Mouse (Mus musculus): ENCODE measurements around the gene Sept14. TPM values are rescaled to one million over a fixed set of nuclear protein-coding genes. Genes with fewer than 3 reads are reported as not detected.
A peak's percentile ranks its signal among the peaks of the same experiment; 100 is the strongest.

Sept14 gene
- polyA plus RNA-seq (2014; fragmentation: Nextera tagmentation; extraction: Ambion mirVana): not detected in 2 replicates

DNA sequence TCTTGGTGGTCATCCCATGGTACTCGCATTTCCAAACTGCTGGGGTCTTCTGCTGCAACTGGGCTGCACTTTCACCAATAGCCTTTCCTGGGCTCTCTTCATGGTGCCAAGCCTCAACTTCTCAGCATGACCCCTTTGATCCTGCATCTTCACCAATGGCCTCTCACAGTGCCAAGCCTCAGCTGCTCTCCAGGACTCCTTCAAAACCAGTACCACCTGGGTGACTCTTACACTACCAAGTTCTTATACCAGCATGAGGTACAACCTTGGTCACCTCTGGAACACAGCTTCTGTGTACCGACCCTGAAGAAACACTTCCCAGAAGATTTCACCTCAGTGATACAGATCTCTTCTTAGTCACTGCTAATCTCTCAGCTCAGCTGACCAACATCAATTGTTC, at the start of gene Sept14:
Sept14 (minus strand) TSS at position 101 of the 400 bp plus-strand sequence.
- Histone ChIP-seq H3K4me1 (ENCODE audit: insufficient read depth) (no peaks in the 10 kb centered on the region), H3K27ac (ENCODE audit: low read depth) (no peak within 1 kb of the TSS), H3K4me2 (no peak within 1 kb of the TSS), H3K9ac (no peak within 1 kb of the TSS), H3K27me3 (ENCODE audit: insufficient read depth, low read length) (no peaks in the 10 kb centered on the region), H3K36me3 (ENCODE audit: insufficient read depth) (no peaks in the 10 kb centered on the region), H3K9me3 (ENCODE audit: low read depth, low read length) (no peaks in the 10 kb centered on the region), H3K4me3 (ENCODE audit: low read depth, low read length) (no peak within 1 kb of the TSS)
- DNase-seq: no peak
- WGBS: 52% methylated on average over 2 of the region's 2 CpGs
- ATAC-seq (ENCODE audit: insufficient read depth): no peak
- no peak for TF ChIP-seq CTCF (IDR thresholded peaks at IDR 0.05; ENCODE audit: low read depth)

DNA sequence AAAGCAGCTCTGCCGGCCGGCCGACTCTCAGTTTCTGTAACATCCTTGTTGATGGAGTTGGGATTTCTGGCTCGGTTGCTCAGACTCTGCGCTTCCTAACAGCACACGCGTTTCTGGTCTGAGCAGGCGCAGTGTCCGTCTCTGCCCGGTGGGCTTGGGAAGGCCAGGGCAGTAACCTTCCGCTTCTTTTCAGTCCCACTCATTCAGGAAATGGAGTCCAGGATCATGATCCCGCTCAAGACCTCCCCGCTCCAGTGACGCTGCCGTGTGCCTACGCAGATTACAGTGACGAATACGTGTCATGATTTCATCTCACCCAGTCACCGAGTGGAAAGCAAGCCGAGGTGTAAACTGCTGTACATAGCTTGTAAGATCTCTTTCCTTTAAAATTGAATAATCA, 48.6 kb upstream of the Sept14 start:
- Histone ChIP-seq H3K36me3 (ENCODE audit: insufficient read depth) (peaks cover 26% of the 10 kb centered on the region), H3K4me1 (ENCODE audit: insufficient read depth) (no peaks in the 10 kb centered on the region), H3K4me3 (ENCODE audit: low read depth, low read length) (no peak overlapping the region), H3K27me3 (ENCODE audit: insufficient read depth, low read length) (no peaks in the 10 kb centered on the region), H3K4me2 (no peak overlapping the region), H3K9me3 (ENCODE audit: low read depth, low read length) (no peaks in the 10 kb centered on the region), H3K27ac (ENCODE audit: low read depth) (no peak overlapping the region), H3K9ac (no peak overlapping the region)
- ATAC-seq (ENCODE audit: insufficient read depth): no peak
- no peak for TF ChIP-seq CTCF (IDR thresholded peaks at IDR 0.05; ENCODE audit: low read depth)
- no peak for DNase-seq
- 91% methylated on average over 20 of the region's 20 CpGs for WGBS

DNA sequence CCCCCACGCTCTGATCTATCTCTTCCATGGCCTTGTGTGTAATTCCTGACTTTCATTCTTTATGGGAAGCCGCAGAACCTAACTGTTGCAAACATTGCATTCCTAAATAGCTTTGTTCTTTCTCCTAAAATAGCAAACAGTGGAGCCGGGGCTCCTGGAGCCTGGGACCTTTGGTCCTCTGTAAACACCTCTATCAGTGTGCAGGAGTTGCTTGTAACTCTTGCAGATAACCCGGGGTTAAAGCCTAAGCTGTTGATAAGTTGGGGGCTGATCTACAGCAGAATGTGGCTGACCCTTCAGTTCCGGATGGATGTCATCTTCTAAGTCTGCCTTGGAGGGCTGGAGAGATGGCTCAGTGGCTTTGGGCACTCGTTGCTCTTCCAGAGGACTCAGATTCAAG, 35.7 kb upstream of the Sept14 start:
- no peak overlapping the region for H3K9ac ChIP-seq

DNA sequence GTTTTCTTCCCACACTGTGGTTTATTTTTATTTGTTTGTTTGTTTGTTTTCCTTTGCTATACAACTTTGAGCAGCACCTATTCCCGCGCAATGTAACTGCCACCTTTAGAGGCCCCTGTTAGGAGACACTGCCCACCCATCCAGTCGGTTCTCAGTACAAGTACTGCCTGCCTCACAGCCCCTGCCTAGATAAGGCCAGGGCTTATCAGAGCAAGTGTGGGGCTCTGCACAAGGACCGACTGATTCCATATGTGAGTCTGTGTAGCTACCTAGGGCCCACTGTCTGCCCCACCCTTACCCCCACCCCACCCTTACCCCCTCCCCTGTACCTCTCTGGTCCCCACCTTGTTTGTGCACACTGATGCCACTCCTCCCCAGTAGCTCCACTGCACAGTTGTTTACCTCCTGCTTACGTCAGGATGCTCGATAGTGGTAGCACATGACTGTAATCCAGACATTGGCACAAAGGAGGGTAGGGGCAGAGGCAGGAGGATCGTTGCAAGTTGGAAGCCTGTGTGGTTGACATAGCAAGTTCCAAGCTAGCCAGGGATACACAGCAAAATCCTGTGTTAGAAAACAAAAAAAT, 34.7 kb upstream of the Sept14 start:
- H3K36me3 ChIP-seq (ENCODE audit: insufficient read depth): peaks cover 28% of the 10 kb centered on the region; the same call in 1 of the 2 replicates
- no peak for ATAC-seq (ENCODE audit: insufficient read depth)

More for the DNA sequence above, 35.7 kb upstream of the Sept14 start:
- H3K4me1 ChIP-seq (ENCODE audit: insufficient read depth): no peaks in the 10 kb centered on the region
- no peak for DNase-seq
- H3K9me3 ChIP-seq (ENCODE audit: low read depth, low read length): no peaks in the 10 kb centered on the region
- WGBS: 13% methylated on average over 6 of the region's 6 CpGs
- no peak overlapping the region for H3K4me2 ChIP-seq
- no peak for TF ChIP-seq CTCF (IDR thresholded peaks at IDR 0.05; ENCODE audit: low read depth)
- H3K36me3 ChIP-seq (ENCODE audit: insufficient read depth): peaks cover 38% of the 10 kb centered on the region; the same call in 1 of the 2 replicates
- no peak overlapping the region for H3K27ac ChIP-seq (ENCODE audit: low read depth)
- no peaks in the 10 kb centered on the region for H3K27me3 ChIP-seq (ENCODE audit: insufficient read depth, low read length)
- H3K4me3 ChIP-seq (ENCODE audit: low read depth, low read length): no peak overlapping the region
- ATAC-seq (ENCODE audit: insufficient read depth): no peak

DNA sequence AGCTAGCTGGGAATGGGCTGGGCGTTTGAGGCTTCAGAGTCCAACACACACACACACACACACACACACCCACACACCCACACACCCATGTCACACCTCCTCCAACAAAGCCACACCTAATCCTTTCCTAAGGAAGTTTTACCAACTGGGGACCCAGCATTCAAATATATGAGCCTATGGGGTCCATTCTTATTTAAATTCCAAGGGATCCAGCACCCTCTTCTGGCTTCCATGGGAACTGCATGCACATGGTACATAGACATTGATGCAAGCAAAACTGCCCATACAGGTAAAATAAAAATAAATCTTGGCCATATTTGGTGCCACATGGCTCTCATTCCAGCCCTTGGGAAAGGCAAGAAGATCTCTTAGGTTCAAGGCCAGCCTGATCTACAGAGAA, 32.7 kb upstream of the Sept14 start:
- DNase-seq: peak; percentile 75
- peaks cover 17% of the 10 kb centered on the region; the same call in 1 of the 2 replicates for H3K36me3 ChIP-seq (ENCODE audit: insufficient read depth)
- WGBS: 83% methylated on average over 1 of the region's 1 CpGs

More for the DNA sequence above, 34.7 kb upstream of the Sept14 start:
- Histone ChIP-seq H3K4me3 (ENCODE audit: low read depth, low read length) (no peak overlapping the region), H3K4me2 (no peak overlapping the region), H3K27me3 (ENCODE audit: insufficient read depth, low read length) (no peaks in the 10 kb centered on the region), H3K9me3 (ENCODE audit: low read depth, low read length) (no peaks in the 10 kb centered on the region), H3K4me1 (ENCODE audit: insufficient read depth) (no peaks in the 10 kb centered on the region), H3K9ac (no peak overlapping the region), H3K27ac (ENCODE audit: low read depth) (no peak overlapping the region)
- no peak for TF ChIP-seq CTCF (IDR thresholded peaks at IDR 0.05; ENCODE audit: low read depth)
- WGBS: 59% methylated on average over 7 of the region's 7 CpGs
- DNase-seq: no peak

DNA sequence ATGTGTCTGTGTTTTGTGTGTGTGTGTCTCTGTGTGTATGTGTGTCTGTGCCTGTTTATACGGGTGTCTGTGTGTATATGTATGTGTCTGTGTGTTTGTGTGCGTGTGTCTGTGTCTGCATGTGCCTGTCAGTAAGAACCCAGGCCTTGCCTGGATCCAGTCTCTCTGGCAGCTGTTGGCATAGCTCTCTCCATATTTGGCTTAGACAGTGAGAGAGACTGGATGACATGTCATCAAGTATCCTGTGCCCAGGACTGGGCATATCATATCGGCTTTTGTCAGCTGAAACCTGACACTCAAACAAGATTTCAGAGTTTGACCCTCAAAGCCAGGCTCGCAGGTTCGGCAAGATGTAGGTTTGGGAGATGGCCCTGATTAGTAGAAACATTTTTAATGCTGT, 22.7 kb upstream of the Sept14 start:
- WGBS: 57% methylated on average over 5 of the region's 5 CpGs
- H3K9ac ChIP-seq: no peak overlapping the region
- no peak overlapping the region for H3K4me2 ChIP-seq
- no peak overlapping the region for H3K4me3 ChIP-seq (ENCODE audit: low read depth, low read length)
- H3K27me3 ChIP-seq (ENCODE audit: insufficient read depth, low read length): no peaks in the 10 kb centered on the region
- peaks cover 16% of the 10 kb centered on the region for H3K4me1 ChIP-seq (ENCODE audit: insufficient read depth)
- DNase-seq (no peak), ATAC-seq (ENCODE audit: insufficient read depth) (no peak)
- TF ChIP-seq CTCF (IDR thresholded peaks at IDR 0.05; ENCODE audit: low read depth): no peak
- H3K27ac ChIP-seq (ENCODE audit: low read depth): no peak overlapping the region; the same call in 1 of the 2 replicates
- H3K9me3 ChIP-seq (ENCODE audit: low read depth, low read length): no peaks in the 10 kb centered on the region
- H3K36me3 ChIP-seq (ENCODE audit: insufficient read depth): peaks cover 3% of the 10 kb centered on the region; the same call in 1 of the 2 replicates

More for the DNA sequence above, 32.7 kb upstream of the Sept14 start:
- H3K27ac ChIP-seq (ENCODE audit: low read depth): no peak overlapping the region
- TF ChIP-seq CTCF (IDR thresholded peaks at IDR 0.05; ENCODE audit: low read depth): peak; percentile 66
- no peak overlapping the region for H3K4me2 ChIP-seq
- H3K4me1 ChIP-seq (ENCODE audit: insufficient read depth): no peaks in the 10 kb centered on the region
- H3K27me3 ChIP-seq (ENCODE audit: insufficient read depth, low read length): no peaks in the 10 kb centered on the region
- ATAC-seq (ENCODE audit: insufficient read depth): no peak
- no peaks in the 10 kb centered on the region for H3K9me3 ChIP-seq (ENCODE audit: low read depth, low read length)
- H3K9ac ChIP-seq: no peak overlapping the region
- H3K4me3 ChIP-seq (ENCODE audit: low read depth, low read length): no peak overlapping the region

DNA sequence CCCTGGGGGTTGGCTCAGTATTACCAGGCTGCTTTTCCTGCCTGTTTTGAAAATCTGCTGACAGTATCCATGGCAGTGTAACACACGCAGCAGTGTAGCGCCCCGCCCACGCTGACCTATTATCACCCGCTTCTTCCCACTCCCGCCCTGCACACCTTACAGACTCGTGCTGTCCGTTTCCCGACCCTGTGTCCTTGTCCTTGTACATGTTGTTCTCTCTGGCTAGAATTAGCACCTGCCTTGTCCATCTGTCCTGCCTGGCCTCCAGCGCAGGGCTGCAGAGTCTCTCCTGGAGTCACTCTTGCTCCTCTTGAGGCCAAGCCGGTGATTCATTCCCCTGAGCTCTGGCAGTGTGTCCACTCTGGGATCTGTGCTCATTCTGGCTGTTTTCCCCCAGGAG, 22.0 kb upstream of the Sept14 start:
- ATAC-seq (ENCODE audit: insufficient read depth) (no peak), DNase-seq (peak; percentile 23)
- H3K36me3 ChIP-seq (ENCODE audit: insufficient read depth): peaks cover 2% of the 10 kb centered on the region; the same call in 1 of the 2 replicates
- no peaks in the 10 kb centered on the region for H3K27me3 ChIP-seq (ENCODE audit: insufficient read depth, low read length)
- H3K9me3 ChIP-seq (ENCODE audit: low read depth, low read length): no peaks in the 10 kb centered on the region
- peak overlapping the region; percentile 48; the same call in 1 of the 2 replicates for H3K27ac ChIP-seq (ENCODE audit: low read depth)
- WGBS: 49% methylated on average over 11 of the region's 11 CpGs
- H3K9ac ChIP-seq: no peak overlapping the region
- H3K4me3 ChIP-seq (ENCODE audit: low read depth, low read length): no peak overlapping the region
- TF ChIP-seq CTCF (IDR thresholded peaks at IDR 0.05; ENCODE audit: low read depth): no peak
- H3K4me2 ChIP-seq: 0 out of 2 replicates have a peak overlapping the region, but pooled peaks have one; percentile 1
- H3K4me1 ChIP-seq (ENCODE audit: insufficient read depth): peaks cover 16% of the 10 kb centered on the region
